ENCODE assay signal across 9 mouse cellular contexts in genomic region chr17:47248053-47248452, GRCm38 (mm10).
DNase-seq lines count a peak whose midpoint lies in the region.
"Had no signal": no experiment of that assay in that cellular context is flagged by ENCODE, and none has a peak within 500 bp of the region (broad histone marks: within the 10 kb centered on the region; RNA-seq: fewer than 3 reads in every experiment).

No protein-coding gene starts in this region.

- DNase-seq in kidney, postnatal 14 days, result peak; percentile 23
- DNase-seq in kidney, adult 11 months, result no peak
- DNase-seq in adipocyte (ENCODE audit: low spot score), result peak; percentile 5
- peak; percentile 84 for DNase-seq in brain, adult 2 months (ENCODE audit: low read depth, low spot score)
- DNase-seq in heart, postnatal 4 days, result peak; percentile 29
- no peak for DNase-seq in adrenal gland, adult (ENCODE audit: inconsistent age in 2 of 2, low spot score in 1 of 2)
- DNase-seq in retina, embryonic 14.5 days (ENCODE audit: low spot score), result no peak
- DNase-seq: embryo, embryonic 11 days; retina, postnatal 1 day had no signal

Comparison
In these comparisons a context has a peak if more than half of its experiments do, and no peak if none do; other contexts are left out.
1. DNase-seq: peak in kidney, postnatal 14 days (single experiment), adipocyte (single experiment), brain, adult 2 months (single experiment) and heart, postnatal 4 days (single experiment); none in kidney, adult 11 months (single experiment), adrenal gland, adult (0 of 2) and retina, embryonic 14.5 days (single experiment).